Mouse (Mus musculus): ENCODE measurements around the gene Ppp2r5e.

GRCm38 (mm10) chr12:75595291-75596153 lies 523 bp downstream of the Ppp2r5e start:
- TF ChIP-seq POLR2A (IDR thresholded peaks at IDR 0.05; ENCODE audit: low read depth, low read length) (no peak), CTCF (conservative IDR thresholded peaks at IDR 0.05; ENCODE audit: insufficient read depth, insufficient read length, low read depth, low read length) (no peak)

Measured in kidney, adult 2 months (tissue).